Mouse (Mus musculus) liver, postnatal 0 days (tissue): Measurements from ENCODE around the gene Zfyve19. TPM values are rescaled to one million over a fixed set of nuclear protein-coding genes. Genes with fewer than 3 reads are reported as not detected.
A peak's percentile ranks its signal among the peaks of the same experiment; 100 is the strongest.

Source experiments
- ATAC-seq: fragments of 200-750 bp; cut with Nextera tagmentation; 2 replicates; pipeline ENCODE4 v1.8.0; 2017; ENCODE audit warnings: mild to moderate bottlenecking, moderate library complexity
- DNase-seq: peaks from one replicate; pipeline ENCODE4 v3.0.0-alpha.2; 2016
- H3K27ac ChIP-seq: fragments of 300-500 bp; sonication (generic); 2 replicates; pipeline ENCODE4 v1.5.1; 2014; ENCODE audit warnings: antibody characterized with exemption, moderate library complexity, mild to moderate bottlenecking, low read depth
- H3K27me3 ChIP-seq: fragments of 300-500 bp; sonication (generic); 2 replicates; pipeline ENCODE4 v1.6.1; 2014; ENCODE audit warnings: low read length, control low read depth, mixed read lengths; ENCODE audit not compliant: insufficient read depth
- H3K36me3 ChIP-seq: fragments of 300-500 bp; sonication (generic); replicated peaks from 2 replicates; pipeline ENCODE4 v1.6.1; 2014; ENCODE audit warnings: mild to moderate bottlenecking, control low read depth, low read length, moderate library complexity, mixed read lengths; ENCODE audit not compliant: insufficient read depth
- H3K4me1 ChIP-seq: fragments of 300-500 bp; sonication (generic); 2 replicates; pipeline ENCODE4 v1.6.1; 2014; ENCODE audit warnings: antibody characterized with exemption, mild to moderate bottlenecking, control low read depth; ENCODE audit not compliant: insufficient read depth
- H3K4me2 ChIP-seq: fragments of 300-500 bp; sonication (generic); 2 replicates; pipeline ENCODE4 v1.6.1; 2014; ENCODE audit warnings: low read depth, mild to moderate bottlenecking, low read length, moderate library complexity, mixed read lengths
- H3K4me3 ChIP-seq: fragments of 300-500 bp; sonication (generic); 2 replicates; pipeline ENCODE4 v1.5.1; 2014; ENCODE audit warnings: low read depth, low read length
- H3K9ac ChIP-seq: fragments of 300-500 bp; sonication (generic); replicated peaks from 2 replicates; pipeline ENCODE4 v1.6.1; 2014; ENCODE audit warnings: mild to moderate bottlenecking, moderate library complexity
- H3K9me3 ChIP-seq: fragments of 300-500 bp; sonication (generic); 2 replicates; pipeline ENCODE4 v1.6.1; 2016; ENCODE audit warnings: mild to moderate bottlenecking, control low read depth, low read length, mixed read lengths
- CTCF ChIP-seq: sonication (generic); IDR thresholded peaks from 2 replicates; pipeline ENCODE4 v1.5.1; 2016; ENCODE audit warnings: antibody characterized with exemption, low read depth
- EP300 ChIP-seq: IDR thresholded peaks from 2 replicates; pipeline ENCODE4 v1.6.1; 2016; ENCODE audit warnings: antibody characterized with exemption, low read depth, mild to moderate bottlenecking
- WGBS: fragments of 180-500 bp; shearing (Covaris S2); extraction: QIAGEN DNeasy Blood & Tissue Kit; methylation state at CpG from one replicate; pipeline ENCODE4 v1.1.7; 2014; ENCODE audit not compliant: insufficient replicate concordance; 5-methylcytosine and 5-hydroxymethylcytosine counted together
- polyA plus RNA-seq: library from polyadenylated mRNA; unstranded; fragments of >200 nt; fragmentation: Nextera tagmentation; extraction: Ambion mirVana; gene quantifications from 2 replicates; pipeline ENCODE4 v1.2.1, GENCODE M21; 2015

Gene Zfyve19
- polyA plus RNA-seq, 1 experiment from 2014 or later = 18.4 TPM

DNA sequence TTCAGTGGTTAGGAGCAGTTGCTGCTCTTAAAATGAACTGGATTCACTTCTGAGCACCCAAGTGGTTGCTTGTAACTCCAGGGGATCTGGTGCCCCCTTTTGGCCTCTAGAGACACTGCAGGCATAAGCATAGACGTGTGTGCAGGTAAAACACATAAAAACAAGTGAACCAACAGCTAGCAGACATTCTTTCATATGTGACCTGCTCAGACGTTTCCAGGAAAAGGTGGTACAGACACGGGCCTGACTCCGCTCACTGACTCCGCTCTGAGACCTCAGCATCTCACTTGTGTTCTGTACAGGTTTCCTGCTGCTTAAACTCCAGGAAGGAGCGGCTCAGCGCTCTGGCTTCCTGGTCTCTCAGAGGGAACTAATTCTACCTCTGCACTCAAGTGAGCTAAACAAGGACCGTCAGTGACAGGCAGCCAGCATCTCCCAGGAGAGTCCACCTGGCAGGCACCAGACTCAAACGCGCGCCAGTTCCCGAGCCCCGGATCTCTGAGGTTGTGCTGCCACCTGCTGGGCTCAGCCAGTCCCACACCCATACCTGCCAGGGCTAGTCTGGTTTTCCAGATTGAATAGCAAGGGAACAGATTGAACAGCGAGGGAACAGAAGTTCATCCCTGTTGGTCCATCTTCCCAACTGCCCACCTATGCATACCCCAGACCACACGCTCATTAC is 19.2 kb upstream of the Zfyve19 start:
- H3K9ac ChIP-seq = peak overlapping the region; percentile 50; the same call in 1 of the 2 replicates
- no peak overlapping the region; the same call in 1 of the 2 replicates for H3K27ac ChIP-seq
- ATAC-seq (peak; percentile 97), DNase-seq (peak; percentile 92)
- H3K9me3 ChIP-seq = no peaks in the 10 kb centered on the region
- TF ChIP-seq CTCF = peak; percentile 95
- no peak for TF ChIP-seq EP300
- H3K36me3 ChIP-seq = peaks cover 2% of the 10 kb centered on the region; the same call in 1 of the 2 replicates
- 8% methylated on average over 15 of the region's 15 CpGs for WGBS
- H3K4me2 ChIP-seq = peak overlapping the region; percentile 96
- peak overlapping the region; percentile 50 for H3K4me3 ChIP-seq
- H3K27me3 ChIP-seq = no peaks in the 10 kb centered on the region
- peaks cover 4% of the 10 kb centered on the region; the same call in 1 of the 2 replicates for H3K4me1 ChIP-seq

GRCm38 (mm10) chr2:119190969-119191368 is 17.4 kb upstream of the Zfyve19 start:
- WGBS = 67% methylated on average over 5 of the region's 5 CpGs
- Histone ChIP-seq H3K4me3 (no peak overlapping the region), H3K4me1 (peaks cover 4% of the 10 kb centered on the region; the same call in 1 of the 2 replicates), H3K27me3 (no peaks in the 10 kb centered on the region), H3K27ac (no peak overlapping the region), H3K9ac (no peak overlapping the region), H3K9me3 (no peaks in the 10 kb centered on the region), H3K36me3 (no peaks in the 10 kb centered on the region), H3K4me2 (no peak overlapping the region)
- no peak for DNase-seq
- ATAC-seq = no peak
- TF ChIP-seq CTCF (no peak), EP300 (no peak)

DNA sequence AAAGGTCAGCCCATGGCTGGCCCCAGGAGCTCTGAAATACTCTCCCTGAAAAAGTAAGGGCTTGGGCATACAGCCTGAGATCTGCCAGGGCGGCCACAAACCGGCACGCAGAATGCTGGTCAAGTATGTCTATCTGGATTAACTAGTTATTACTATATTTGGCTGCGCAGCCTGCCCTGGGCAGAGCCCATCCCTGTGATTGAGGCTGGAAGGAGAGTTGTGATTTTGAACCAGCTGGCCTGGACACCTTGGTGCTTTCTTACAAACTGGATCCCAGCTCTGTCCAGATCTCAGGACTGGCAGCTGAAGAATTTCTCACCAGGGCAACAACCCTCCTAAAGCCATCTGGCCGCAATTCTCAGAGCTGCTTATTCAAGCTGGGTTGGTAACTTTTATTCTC is 14.3 kb upstream of the Zfyve19 start:
- Histone ChIP-seq H3K4me1 (peaks cover 2% of the 10 kb centered on the region; the same call in 1 of the 2 replicates), H3K27me3 (no peaks in the 10 kb centered on the region), H3K9ac (no peak overlapping the region), H3K36me3 (no peaks in the 10 kb centered on the region), H3K4me3 (no peak overlapping the region), H3K4me2 (no peak overlapping the region), H3K9me3 (no peaks in the 10 kb centered on the region), H3K27ac (no peak overlapping the region)
- ATAC-seq (no peak), DNase-seq (no peak)
- TF ChIP-seq EP300 = no peak
- no peak for TF ChIP-seq CTCF
- 89% methylated on average over 5 of the region's 5 CpGs for WGBS

GRCm38 (mm10) chr2:119196316-119197108 is 11.9 kb upstream of the Zfyve19 start:
- DNase-seq (no peak), ATAC-seq (no peak)
- H3K4me1 ChIP-seq = no peaks in the 10 kb centered on the region; the same call in 1 of the 2 replicates
- H3K9ac ChIP-seq = no peak overlapping the region
- no peak for TF ChIP-seq CTCF
- no peak for TF ChIP-seq EP300
- H3K4me3 ChIP-seq = no peak overlapping the region
- 71% methylated on average over 4 of the region's 4 CpGs for WGBS
- H3K27me3 ChIP-seq = no peaks in the 10 kb centered on the region
- no peaks in the 10 kb centered on the region for H3K36me3 ChIP-seq
- H3K27ac ChIP-seq = no peak overlapping the region
- no peaks in the 10 kb centered on the region for H3K9me3 ChIP-seq
- H3K4me2 ChIP-seq = no peak overlapping the region

GRCm38 (mm10) chr2:119197493-119197892 is 10.9 kb upstream of the Zfyve19 start:
- H3K4me1 ChIP-seq = no peaks in the 10 kb centered on the region; the same call in 1 of the 2 replicates
- no peaks in the 10 kb centered on the region for H3K27me3 ChIP-seq
- no peaks in the 10 kb centered on the region for H3K9me3 ChIP-seq
- 58% methylated on average over 1 of the region's 1 CpGs for WGBS
- TF ChIP-seq EP300 (no peak), CTCF (no peak)
- ATAC-seq (peak; percentile 66), DNase-seq (no peak)
- H3K4me3 ChIP-seq = no peak overlapping the region
- no peak overlapping the region for H3K9ac ChIP-seq
- no peak overlapping the region for H3K4me2 ChIP-seq
- H3K27ac ChIP-seq = 0 out of 2 replicates have a peak overlapping the region, but pooled peaks have one; percentile 19
- no peaks in the 10 kb centered on the region for H3K36me3 ChIP-seq

DNA sequence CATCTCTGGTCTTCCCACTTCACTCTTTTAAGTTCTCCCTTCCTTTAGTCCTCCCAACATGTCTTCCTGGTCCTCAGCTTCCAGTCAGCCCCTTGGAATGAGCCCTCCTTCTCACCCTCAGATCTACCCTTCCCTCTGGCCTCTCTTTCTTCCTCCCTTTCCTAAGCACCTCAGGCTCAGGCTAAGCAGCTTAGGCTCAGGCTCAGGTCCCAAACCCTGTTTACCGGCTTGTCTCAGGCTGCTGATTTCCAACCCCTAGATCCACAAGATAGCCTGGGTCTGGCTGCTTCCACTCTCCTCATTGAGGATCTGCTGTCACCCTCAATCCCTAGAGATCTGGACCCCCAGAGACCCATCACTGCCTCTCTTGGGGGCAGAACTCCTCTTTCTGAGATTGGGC is 10.4 kb upstream of the Zfyve19 start:
- Histone ChIP-seq H3K36me3 (no peaks in the 10 kb centered on the region), H3K4me2 (no peak overlapping the region), H3K9ac (no peak overlapping the region), H3K27me3 (no peaks in the 10 kb centered on the region), H3K9me3 (no peaks in the 10 kb centered on the region), H3K4me1 (no peaks in the 10 kb centered on the region; the same call in 1 of the 2 replicates), H3K4me3 (no peak overlapping the region), H3K27ac (0 out of 2 replicates have a peak overlapping the region, but pooled peaks have one; percentile 19)
- ATAC-seq (no peak), DNase-seq (no peak)
- 38% methylated on average over 1 of the region's 1 CpGs for WGBS
- TF ChIP-seq EP300 (no peak), CTCF (no peak)
